Mouse (Mus musculus) cerebellum, adult 2 months (tissue): ENCODE results near the gene Sptlc2.

Experiments used
- CTCF ChIP-seq: fragments of 200-500 bp; IDR thresholded peaks from 2 replicates; pipeline ENCODE4 v1.5.1; 2011; ENCODE audit warnings: low read depth, mild to moderate bottlenecking, control low read depth, low read length, moderate library complexity, borderline replicate concordance; ENCODE audit not compliant: insufficient read depth
- POLR2A ChIP-seq: fragments of 200-500 bp; IDR thresholded peaks from 2 replicates; pipeline ENCODE4 v1.6.1; 2011; ENCODE audit warnings: low read length, control low read depth, borderline replicate concordance; ENCODE audit not compliant: insufficient read depth

DNA sequence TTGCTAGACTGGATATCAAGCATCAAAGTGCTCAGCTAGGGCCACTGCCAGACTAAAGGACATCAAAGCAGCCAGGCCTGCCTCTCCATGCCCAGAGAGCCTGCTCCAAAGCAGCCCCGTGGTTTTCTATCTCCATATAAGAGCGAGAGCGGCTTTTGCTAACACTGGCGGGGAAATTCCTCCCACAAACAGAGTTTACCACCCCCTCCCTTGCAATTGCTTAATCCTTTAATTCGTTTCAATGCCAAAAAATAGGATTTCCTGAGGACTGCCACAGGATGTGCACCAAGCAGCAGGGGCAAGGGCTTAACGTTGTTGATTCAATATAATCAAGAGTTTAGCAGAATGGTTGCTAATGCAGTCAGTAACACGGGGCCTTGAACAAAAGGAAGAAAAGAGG is 60.5 kb downstream of the Sptlc2 start:
- TF ChIP-seq POLR2A: no peak
- no peak for TF ChIP-seq CTCF
